ENCODE assay signal across 8 mouse cellular contexts in the genomic region with DNA sequence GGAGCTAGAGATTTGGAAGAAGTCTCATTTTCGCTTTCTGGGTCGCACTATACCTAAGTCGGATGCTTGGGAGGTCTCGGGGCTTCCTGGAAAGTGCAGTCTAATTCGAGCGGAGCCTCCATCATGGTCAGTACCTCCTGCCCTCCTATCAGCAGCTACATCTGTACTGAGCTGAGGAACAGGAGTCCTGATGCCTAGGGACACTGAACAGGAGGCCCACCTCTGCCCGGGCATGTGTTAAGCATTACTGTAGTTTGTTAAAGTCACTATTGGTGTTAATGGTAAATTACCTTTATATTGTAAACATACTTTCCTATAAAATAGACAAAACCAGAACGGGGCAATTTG. TPM values are rescaled to one million over a fixed set of nuclear protein-coding genes. Genes with fewer than 3 reads are reported as not detected.
DNase-seq lines count a peak whose midpoint lies in the region; ATAC-seq and TF ChIP-seq lines count a peak whose summit lies in the region.

No protein-coding gene starts in this region.

- H3K4me2 ChIP-seq in forebrain, embryonic 11.5 days (ENCODE audit: low read depth, low read length, severe bottlenecking): peak overlapping the region; percentile 81
- peak overlapping the region; percentile 84 for H3K4me2 ChIP-seq in liver, embryonic 13.5 days

- peak overlapping the region; percentile 87 for H3K4me3 ChIP-seq in heart, embryonic 10.5 days
- peak overlapping the region; percentile 88 for H3K4me3 ChIP-seq in C2C12 (ENCODE audit: insufficient read depth, poor library complexity, severe bottlenecking)
- H3K4me3 ChIP-seq in forebrain, embryonic 11.5 days (ENCODE audit: low read depth, low read length): peak overlapping the region; percentile 77
- H3K4me3 ChIP-seq in liver, embryonic 13.5 days (replicated peaks): peak overlapping the region; percentile 84

- peaks cover 9% of the 10 kb centered on the region for H3K79me3 ChIP-seq in C2C12 (ENCODE audit: low read depth)

- peak overlapping the region; percentile 88 for H3ac ChIP-seq in C2C12 (ENCODE audit: control insufficient read depth, insufficient read length, low read depth)

- no peaks in the 10 kb centered on the region for H3K27me3 ChIP-seq in heart, embryonic 10.5 days (ENCODE audit: insufficient read depth, poor library complexity, severe bottlenecking)
- no peaks in the 10 kb centered on the region for H3K27me3 ChIP-seq in C2C12 (ENCODE audit: control insufficient read depth, insufficient read depth, insufficient read length)
- no peaks in the 10 kb centered on the region for H3K27me3 ChIP-seq in forebrain, embryonic 11.5 days (ENCODE audit: control insufficient read depth, insufficient read depth, low read length)
- no peaks in the 10 kb centered on the region for H3K27me3 ChIP-seq in liver, embryonic 13.5 days

- H3K36me3 ChIP-seq in heart, embryonic 10.5 days: peaks cover 20% of the 10 kb centered on the region
- H3K36me3 ChIP-seq in C2C12 (ENCODE audit: control insufficient read depth, insufficient read depth): peaks cover 20% of the 10 kb centered on the region
- no peaks in the 10 kb centered on the region for H3K36me3 ChIP-seq in forebrain, embryonic 11.5 days (ENCODE audit: control insufficient read depth, insufficient read depth, low read length)
- H3K36me3 ChIP-seq in liver, embryonic 13.5 days: peaks cover 14% of the 10 kb centered on the region

- peak overlapping the region; percentile 95 for H3K9ac ChIP-seq in forebrain, embryonic 11.5 days (ENCODE audit: low read length)
- peak overlapping the region; percentile 94 for H3K9ac ChIP-seq in liver, embryonic 13.5 days

- peak overlapping the region; percentile 97 for H3K27ac ChIP-seq in heart, embryonic 10.5 days
- H3K27ac ChIP-seq in forebrain, embryonic 11.5 days (ENCODE audit: low read depth, low read length): peak overlapping the region; percentile 86
- H3K27ac ChIP-seq in liver, embryonic 13.5 days: peak overlapping the region; percentile 93

- ATAC-seq in forebrain, embryonic 11.5 days (replicated peaks; ENCODE audit: low FRiP score): peak; percentile 79
- ATAC-seq in liver, embryonic 13.5 days (ENCODE audit: low read depth): peak; percentile 85

- DNase-seq in heart, embryonic 10.5 days (ENCODE audit: low spot score): no peak
- no peak for DNase-seq in heart, postnatal 25 days (ENCODE audit: low spot score)
- no peak for DNase-seq in forebrain, embryonic 11.5 days (ENCODE audit: low spot score)
- no peak for DNase-seq in liver, embryonic 13.5 days
- no peak for DNase-seq in embryo, embryonic 10.5 days (ENCODE audit: low spot score)
- DNase-seq in spleen, postnatal 36 days (ENCODE audit: low spot score in 2 of 2): no peak
- DNase-seq in frontal cortex, postnatal 10 days (ENCODE audit: low spot score in 2 of 2): no peak

- under 1% methylated on average over 8 of the region's 8 CpGs for WGBS in heart, embryonic 10.5 days
- WGBS in forebrain, embryonic 11.5 days: under 1% methylated on average over 8 of the region's 8 CpGs
- 0% methylated on average over 8 of the region's 8 CpGs for WGBS in liver, embryonic 13.5 days (ENCODE audit: insufficient replicate concordance)

- no peaks in the 10 kb centered on the region for H3K9me3 ChIP-seq in heart, embryonic 10.5 days
- no peaks in the 10 kb centered on the region for H3K9me3 ChIP-seq in forebrain, embryonic 11.5 days (ENCODE audit: control insufficient read depth, low read length)
- H3K9me3 ChIP-seq in liver, embryonic 13.5 days (replicated peaks): no peaks in the 10 kb centered on the region

- peaks cover 6% of the 10 kb centered on the region for H3K4me1 ChIP-seq in heart, embryonic 10.5 days
- H3K4me1 ChIP-seq in forebrain, embryonic 11.5 days (replicated peaks; ENCODE audit: control insufficient read depth, insufficient read depth, low read length): no peaks in the 10 kb centered on the region; the same call in 1 of the 2 replicates
- peaks cover 20% of the 10 kb centered on the region for H3K4me1 ChIP-seq in liver, embryonic 13.5 days (replicated peaks)

- H3K79me2 ChIP-seq in C2C12 (ENCODE audit: control insufficient read depth, insufficient read depth): peaks cover 36% of the 10 kb centered on the region

- intact Hi-C loops in heart, postnatal 25 days (cut with DNase I): loop anchor here (5.0 kb wide), 1 partner anchor 108 kb away; a partner anchor contains a TSS

- TF ChIP-seq CTCF in C2C12 (IDR thresholded peaks at IDR 0.05; ENCODE audit: control insufficient read depth, insufficient read depth, insufficient read length): no peak

TF ChIP-seq in C2C12, 6 proteins besides CTCF, POLR2A, EP300 and RAD21:
- no peak for TF ChIP-seq CEBPB (IDR thresholded peaks at IDR 0.05; ENCODE audit: low read depth)
- no peak for TF ChIP-seq MYOD1 (IDR thresholded peaks at IDR 0.05; ENCODE audit: control insufficient read depth, insufficient read length, low read depth)
- no peak for TF ChIP-seq USF1 (IDR thresholded peaks at IDR 0.05; ENCODE audit: low read depth)
- TF ChIP-seq MAX (IDR thresholded peaks at IDR 0.05): no peak
- no peak for TF ChIP-seq MYOG (IDR thresholded peaks at IDR 0.05; ENCODE audit: control insufficient read depth, extremely low read depth, insufficient read length)
- no peak for TF ChIP-seq FOSL1 (IDR thresholded peaks at IDR 0.05; ENCODE audit: insufficient read depth, low read length, poor library complexity, severe bottlenecking)

RNA-seq across cellular contexts. Expression of a gene that starts 0.3 kb away (rescaled TPM):
- polyA plus RNA-seq in heart, embryonic 10.5 days (2016; fragmentation: Nextera tagmentation; extraction: Ambion mirVana): 19.5 and 23.0 TPM in 2 replicates
- total RNA-seq in heart, postnatal 25 days (2021): 1 to 10 TPM; 4.7 to 6.2 TPM
- polyA plus RNA-seq in C2C12 (2012; fragmentation: generic; extraction: Trizol): 13.0 TPM
- polyA plus RNA-seq in forebrain, embryonic 11.5 days (2014; fragmentation: Nextera tagmentation; extraction: Ambion mirVana): 28.1 and 29.9 TPM in 2 replicates
- 5.5 and 6.5 TPM in 2 replicates for polyA plus RNA-seq in liver, embryonic 13.5 days (2015; fragmentation: Nextera tagmentation; extraction: Ambion mirVana)

RNA-seq across cellular contexts. Expression of a gene that starts 34.9 kb away (rescaled TPM):
- 12.0 and 15.4 TPM in 2 replicates for polyA plus RNA-seq in heart, embryonic 10.5 days (2016; fragmentation: Nextera tagmentation; extraction: Ambion mirVana)
- total RNA-seq in heart, postnatal 25 days (2021): 1 to 10 TPM; 3.4 to 4.8 TPM
- 5.2 TPM for polyA plus RNA-seq in C2C12 (2012; fragmentation: generic; extraction: Trizol)
- 19.2 and 20.5 TPM in 2 replicates for polyA plus RNA-seq in forebrain, embryonic 11.5 days (2014; fragmentation: Nextera tagmentation; extraction: Ambion mirVana)
- 1.2 and 1.6 TPM in 2 replicates for polyA plus RNA-seq in liver, embryonic 13.5 days (2015; fragmentation: Nextera tagmentation; extraction: Ambion mirVana)

RNA-seq across cellular contexts. Expression of a gene that starts 36.3 kb away (rescaled TPM):
- 0.10 and 0.21 TPM in 2 replicates for polyA plus RNA-seq in heart, embryonic 10.5 days (2016; fragmentation: Nextera tagmentation; extraction: Ambion mirVana)
- not detected for total RNA-seq in heart, postnatal 25 days (2021)
- 0.09 TPM for polyA plus RNA-seq in C2C12 (2012; fragmentation: generic; extraction: Trizol)
- polyA plus RNA-seq in forebrain, embryonic 11.5 days (2014; fragmentation: Nextera tagmentation; extraction: Ambion mirVana): 0.16 and 0.27 TPM in 2 replicates
- polyA plus RNA-seq in liver, embryonic 13.5 days (2015; fragmentation: Nextera tagmentation; extraction: Ambion mirVana): not detected in 2 replicates
